Mouse (Mus musculus): ENCODE results near the gene Ncaph2. TPM values are rescaled to one million over a fixed set of nuclear protein-coding genes. Genes with fewer than 3 reads are reported as not detected.

Gene Ncaph2
- polyA plus RNA-seq, 1 experiment, result 182 TPM

DNA sequence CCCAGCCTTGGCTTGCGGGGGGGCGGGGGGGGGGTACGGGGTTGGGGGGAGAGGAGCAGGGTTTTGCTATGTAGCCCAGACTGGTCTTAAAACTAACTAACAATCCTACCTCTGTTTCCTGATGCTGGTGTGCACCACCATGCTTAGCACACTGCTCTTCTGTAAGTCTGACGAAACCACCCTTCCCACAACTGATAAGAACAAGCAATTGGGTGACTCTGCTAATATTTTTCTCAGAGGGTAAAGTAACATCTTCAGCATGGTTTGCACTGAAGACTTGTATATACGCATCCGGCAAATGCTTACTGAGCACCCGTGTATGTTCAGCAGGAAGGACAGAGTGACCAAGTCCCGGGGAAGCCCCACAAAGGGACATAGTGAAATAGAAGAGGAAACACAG is 34.3 kb upstream of the Ncaph2 start:
- no peak for TF ChIP-seq USF1 (IDR thresholded peaks at IDR 0.05; ENCODE audit: low read depth)
- no peaks in the 10 kb centered on the region for H3K36me3 ChIP-seq (ENCODE audit: control insufficient read depth, insufficient read depth)
- H3K79me2 ChIP-seq (ENCODE audit: control insufficient read depth, insufficient read depth), result no peaks in the 10 kb centered on the region
- no peaks in the 10 kb centered on the region for H3K27me3 ChIP-seq (ENCODE audit: control insufficient read depth, insufficient read depth, insufficient read length)
- no peak overlapping the region for H3ac ChIP-seq (ENCODE audit: control insufficient read depth, insufficient read length)
- H3K4me3 ChIP-seq, result no peak overlapping the region
- no peak overlapping the region for H3K4me2 ChIP-seq (ENCODE audit: low read depth)

DNA sequence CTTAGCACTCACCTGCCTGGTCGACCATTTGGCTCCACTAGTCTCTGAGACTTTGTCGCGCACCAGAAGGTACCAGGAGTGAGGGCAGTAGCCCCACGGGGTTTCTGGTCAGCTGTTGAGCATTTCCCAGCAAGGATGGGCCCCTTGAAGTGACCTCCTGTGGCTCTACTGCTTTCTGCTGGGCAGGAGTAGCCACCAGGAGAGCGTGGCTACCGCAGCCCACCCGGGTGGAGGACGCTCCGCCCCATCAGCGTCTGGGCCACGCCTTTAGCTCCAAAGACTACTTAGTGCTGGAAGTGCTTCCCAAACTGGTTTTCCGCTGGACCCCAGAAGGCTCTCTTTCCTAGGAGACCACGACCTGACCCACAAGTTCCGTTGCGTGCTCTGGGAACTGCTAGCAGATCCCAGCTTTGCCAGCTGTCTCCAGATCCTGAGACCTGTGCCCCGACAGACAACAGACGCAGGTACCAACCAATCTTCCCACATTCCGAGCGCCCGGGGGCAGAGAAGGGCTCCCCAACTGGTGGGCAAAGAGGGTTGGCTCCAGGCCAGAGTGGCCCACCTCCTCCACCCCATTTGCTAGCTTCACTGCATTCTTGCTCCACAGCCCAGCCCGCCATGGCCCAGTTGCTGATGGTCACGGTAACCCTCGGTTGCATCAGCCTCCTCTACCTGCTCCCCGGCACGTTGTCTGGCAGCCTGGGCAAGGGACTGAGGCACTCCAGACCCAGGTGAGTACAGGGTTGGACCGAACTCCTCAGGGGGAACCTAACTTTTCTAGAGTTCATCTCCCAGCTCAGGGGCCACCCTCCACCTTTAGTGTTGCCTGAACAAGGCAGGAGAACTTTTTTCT is 32.6 kb upstream of the Ncaph2 start, which contains the start of gene Adm2:
Adm2 (plus strand) TSS at position 51 of the 853 bp plus-strand sequence.
- Histone ChIP-seq H3K79me2 (ENCODE audit: control insufficient read depth, insufficient read depth) (no peaks in the 10 kb centered on the region), H3K4me3 (peak within 1 kb of the TSS; percentile 79), H3K4me2 (ENCODE audit: low read depth) (peak within 1 kb of the TSS; percentile 86), H3ac (ENCODE audit: control insufficient read depth, insufficient read length) (peak within 1 kb of the TSS; percentile 24), H3K27me3 (ENCODE audit: control insufficient read depth, insufficient read depth, insufficient read length) (no peaks in the 10 kb centered on the region), H3K36me3 (ENCODE audit: control insufficient read depth, insufficient read depth) (no peaks in the 10 kb centered on the region)
- TF ChIP-seq SRF (IDR thresholded peaks at IDR 0.05; ENCODE audit: control insufficient read depth, insufficient read length, low read depth), result no peak
- peak; percentile 47; the same call in 1 of the 2 replicates for TF ChIP-seq CEBPB (IDR thresholded peaks at IDR 0.05; ENCODE audit: insufficient read depth, poor library complexity, severe bottlenecking)
- peak; percentile 58 for TF ChIP-seq POLR2A (IDR thresholded peaks at IDR 0.05; ENCODE audit: insufficient read length, low read depth)
- TF ChIP-seq POLR2AphosphoS2 (IDR thresholded peaks at IDR 0.05; ENCODE audit: insufficient read length, low read depth), result peak; percentile 36
- TF ChIP-seq TCF12 (IDR thresholded peaks at IDR 0.05; ENCODE audit: insufficient read depth, poor library complexity, severe bottlenecking), result no peak
- TF ChIP-seq MYOG (IDR thresholded peaks at IDR 0.05; ENCODE audit: control insufficient read depth in 1 of 3, insufficient read depth in 1 of 3, insufficient read length in 2 of 3, low read depth in 2 of 3), result peak in 2 of 3 experiments; percentile 11 to 41
- peak; percentile 75 for TF ChIP-seq MAX (IDR thresholded peaks at IDR 0.05; ENCODE audit: low read depth)

DNA sequence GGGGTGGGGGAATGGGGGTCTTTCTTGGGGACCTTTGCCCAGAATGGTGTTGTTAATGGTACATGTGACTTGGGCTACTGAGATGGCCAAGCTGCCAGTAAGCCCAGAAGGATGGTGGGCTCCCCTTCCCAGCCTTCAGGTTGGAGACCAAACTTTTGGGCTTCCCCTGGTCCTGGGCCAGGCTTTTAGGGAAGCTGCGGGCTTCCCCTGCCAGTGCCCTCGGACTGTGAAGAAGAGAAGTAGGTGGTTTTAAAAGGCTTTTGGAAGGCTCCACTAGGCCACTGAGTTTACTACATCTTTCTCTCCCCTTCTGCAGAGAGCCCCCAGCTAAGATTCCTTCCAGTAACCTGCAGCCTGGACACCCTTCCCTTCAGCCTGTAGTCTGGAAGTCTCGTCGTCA is 31.9 kb upstream of the Ncaph2 start:
- Histone ChIP-seq H3ac (ENCODE audit: control insufficient read depth, insufficient read length) (peak overlapping the region; percentile 24), H3K36me3 (ENCODE audit: control insufficient read depth, insufficient read depth) (no peaks in the 10 kb centered on the region), H3K79me2 (ENCODE audit: control insufficient read depth, insufficient read depth) (no peaks in the 10 kb centered on the region), H3K27me3 (ENCODE audit: control insufficient read depth, insufficient read depth, insufficient read length) (no peaks in the 10 kb centered on the region), H3K4me2 (ENCODE audit: low read depth) (peak overlapping the region; percentile 86), H3K4me3 (peak overlapping the region; percentile 79)
- no peak for TF ChIP-seq USF1 (IDR thresholded peaks at IDR 0.05; ENCODE audit: low read depth)
- no peak for TF ChIP-seq SRF (IDR thresholded peaks at IDR 0.05; ENCODE audit: control insufficient read depth, insufficient read length, low read depth)
- TF ChIP-seq MYOD1 (IDR thresholded peaks at IDR 0.05; ENCODE audit: control insufficient read depth in 1 of 3, insufficient read length in 2 of 3, low read depth in 2 of 3), result no peak
- no peak for TF ChIP-seq E2F4 (IDR thresholded peaks at IDR 0.05; ENCODE audit: insufficient read depth)
- no peak for TF ChIP-seq POLR2AphosphoS2 (IDR thresholded peaks at IDR 0.05; ENCODE audit: insufficient read length, low read depth)
- no peak for TF ChIP-seq TCF12 (IDR thresholded peaks at IDR 0.05; ENCODE audit: insufficient read depth, poor library complexity, severe bottlenecking)
- no peak for TF ChIP-seq CEBPB (IDR thresholded peaks at IDR 0.05; ENCODE audit: insufficient read depth, poor library complexity, severe bottlenecking)
- TF ChIP-seq MYOG (IDR thresholded peaks at IDR 0.05; ENCODE audit: control insufficient read depth in 1 of 3, insufficient read depth in 1 of 3, insufficient read length in 2 of 3, low read depth in 2 of 3), result no peak
- TF ChIP-seq REST (IDR thresholded peaks at IDR 0.05; ENCODE audit: insufficient read depth, insufficient read length), result no peak
- no peak for TF ChIP-seq TCF3 (IDR thresholded peaks at IDR 0.05; ENCODE audit: insufficient read length, low read depth)
- TF ChIP-seq MAX (IDR thresholded peaks at IDR 0.05; ENCODE audit: low read depth), result no peak
- no peak for TF ChIP-seq POLR2A (IDR thresholded peaks at IDR 0.05; ENCODE audit: insufficient read length, low read depth)

DNA sequence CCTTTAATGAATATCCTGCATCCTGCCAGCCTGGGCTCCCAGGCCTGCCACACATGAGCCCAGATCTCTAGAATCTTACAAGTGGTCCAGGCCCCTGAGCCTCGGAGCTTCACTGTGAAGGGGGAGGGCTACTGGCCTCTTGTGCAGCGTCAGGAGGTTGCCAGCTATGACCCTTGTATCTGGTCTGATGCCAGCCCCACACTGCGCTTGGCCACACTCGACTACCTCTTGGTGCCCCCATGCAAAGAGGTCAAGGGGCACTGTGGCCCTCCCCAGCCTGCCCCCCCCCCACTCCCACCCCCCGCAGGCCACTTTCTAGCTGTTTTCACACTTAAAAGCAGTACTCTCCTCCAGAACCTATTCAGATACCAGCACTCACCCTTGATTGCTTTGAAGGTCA is 29.1 kb upstream of the Ncaph2 start:
- no peaks in the 10 kb centered on the region for H3K27me3 ChIP-seq (ENCODE audit: control insufficient read depth, insufficient read depth, insufficient read length)
- TF ChIP-seq POLR2A (IDR thresholded peaks at IDR 0.05; ENCODE audit: insufficient read length, low read depth) (peak; percentile 27), POLR2AphosphoS2 (IDR thresholded peaks at IDR 0.05; ENCODE audit: insufficient read length, low read depth) (peak; percentile 83), REST (IDR thresholded peaks at IDR 0.05; ENCODE audit: insufficient read depth, insufficient read length) (no peak)
- H3K36me3 ChIP-seq (ENCODE audit: control insufficient read depth, insufficient read depth), result no peaks in the 10 kb centered on the region
- no peak overlapping the region for H3K4me2 ChIP-seq (ENCODE audit: low read depth)
- H3ac ChIP-seq (ENCODE audit: control insufficient read depth, insufficient read length), result no peak overlapping the region
- no peaks in the 10 kb centered on the region for H3K79me2 ChIP-seq (ENCODE audit: control insufficient read depth, insufficient read depth)
- no peak overlapping the region for H3K4me3 ChIP-seq

DNA sequence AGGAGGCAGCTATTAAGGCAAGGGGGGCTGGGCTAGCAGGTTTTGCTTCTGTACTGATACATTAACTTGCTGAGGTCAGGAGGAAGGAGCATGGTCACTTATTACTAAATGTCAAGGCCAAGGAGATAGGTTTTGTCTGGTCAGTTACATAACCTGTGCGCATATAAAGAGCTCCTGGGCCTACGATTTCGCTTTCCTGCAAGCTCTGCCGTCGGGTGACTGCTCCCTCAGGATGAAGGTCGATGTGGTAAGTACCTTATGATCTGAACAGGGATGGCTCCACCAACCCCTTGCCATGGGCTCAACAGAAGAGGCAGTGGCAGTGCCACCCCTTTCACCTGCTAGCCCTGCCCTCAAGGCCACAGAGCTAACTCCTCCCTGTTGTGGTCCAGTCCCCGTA is 21.2 kb upstream of the Ncaph2 start, which contains the start of gene Miox:
Miox (plus strand) TSS at position 128 of the 400 bp plus-strand sequence.
- peaks cover 29% of the 10 kb centered on the region for H3K27me3 ChIP-seq (ENCODE audit: control insufficient read depth, insufficient read depth, insufficient read length)
- no peaks in the 10 kb centered on the region for H3K79me2 ChIP-seq (ENCODE audit: control insufficient read depth, insufficient read depth)
- no peak within 1 kb of the TSS for H3K4me3 ChIP-seq
- no peaks in the 10 kb centered on the region for H3K36me3 ChIP-seq (ENCODE audit: control insufficient read depth, insufficient read depth)
- H3K4me2 ChIP-seq (ENCODE audit: low read depth), result no peak within 1 kb of the TSS
- TF ChIP-seq MYOG (IDR thresholded peaks at IDR 0.05; ENCODE audit: control insufficient read depth in 1 of 3, insufficient read depth in 1 of 3, insufficient read length in 2 of 3, low read depth in 2 of 3), result no peak
- TF ChIP-seq E2F4 (IDR thresholded peaks at IDR 0.05; ENCODE audit: insufficient read depth), result no peak
- no peak for TF ChIP-seq TCF3 (IDR thresholded peaks at IDR 0.05; ENCODE audit: insufficient read length, low read depth)
- no peak for TF ChIP-seq USF1 (IDR thresholded peaks at IDR 0.05; ENCODE audit: low read depth)
- no peak for TF ChIP-seq REST (IDR thresholded peaks at IDR 0.05; ENCODE audit: insufficient read depth, insufficient read length)
- no peak within 1 kb of the TSS for H3ac ChIP-seq (ENCODE audit: control insufficient read depth, insufficient read length)
